Mouse (Mus musculus) testis, adult 2 months (tissue): ENCODE data around the gene Tbc1d23.

Experiments used
- CTCF ChIP-seq: fragments of 200-500 bp; IDR thresholded peaks from 2 replicates; pipeline ENCODE4 v1.5.1; 2012; ENCODE audit warnings: low read depth, mild to moderate bottlenecking, inconsistent platforms, low read length, moderate library complexity; ENCODE audit not compliant: control insufficient read depth, insufficient read depth, insufficient replicate concordance
- POLR2A ChIP-seq: fragments of 200-500 bp; IDR thresholded peaks from 2 replicates; pipeline ENCODE4 v1.6.1; 2012; ENCODE audit warnings: low read depth, mild to moderate bottlenecking, inconsistent platforms, low read length, moderate library complexity; ENCODE audit not compliant: control insufficient read depth

- TF ChIP-seq POLR2A (no peak), CTCF (no peak)
These were observed 11.5 kb upstream of the Tbc1d23 start for GRCm38 (mm10) chr16:57242857-57243204.
